Mouse (Mus musculus): ENCODE data around the gene Itpr1.

Itpr1 gene

DNA sequence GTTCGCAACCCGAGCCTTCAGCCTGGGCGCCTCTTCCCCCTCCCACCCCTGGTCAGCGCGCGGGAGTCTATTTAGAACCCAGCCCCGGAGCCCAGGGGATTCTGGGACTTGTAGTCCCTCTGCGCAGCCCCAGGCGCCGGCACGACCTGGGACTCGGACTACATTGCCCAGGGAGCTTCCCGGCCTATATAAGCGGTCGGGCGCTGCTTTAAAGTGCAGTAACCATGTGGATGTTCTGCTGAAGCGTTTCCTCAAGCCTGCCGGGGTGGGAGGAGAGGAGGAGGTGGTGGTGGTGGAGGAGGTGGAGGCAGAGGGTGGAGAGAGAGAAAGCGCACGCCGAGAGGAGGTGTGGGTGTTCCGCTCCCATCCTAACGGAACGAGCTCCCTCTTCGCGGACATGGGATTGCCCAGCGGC, at the start of gene Itpr1:
Gene Itpr1 (plus strand): TSS at position 216 of the 415 bp plus-strand sequence.
- DNase-seq (ENCODE audit: low spot score) = peak; percentile 96

DNA sequence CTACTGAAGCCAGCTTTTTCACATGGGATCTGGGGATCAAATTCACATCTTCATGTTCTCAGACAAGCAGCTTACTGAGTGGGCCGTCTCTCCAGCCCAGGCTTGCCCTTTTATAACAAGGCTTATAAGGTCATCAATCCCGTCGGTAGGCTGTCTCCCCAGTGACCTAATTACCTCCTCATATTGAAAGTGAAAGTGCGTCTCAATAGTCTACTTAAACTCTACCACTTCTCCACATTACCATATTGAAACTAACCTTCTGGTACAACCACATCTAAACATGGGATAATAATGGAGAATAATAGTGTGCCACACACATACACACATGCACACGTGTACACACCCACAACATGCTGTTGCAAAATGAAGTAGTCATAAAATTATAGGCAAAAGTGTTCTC, 48.0 kb upstream of the Itpr1 start:
- DNase-seq (ENCODE audit: low spot score) = no peak

DNA sequence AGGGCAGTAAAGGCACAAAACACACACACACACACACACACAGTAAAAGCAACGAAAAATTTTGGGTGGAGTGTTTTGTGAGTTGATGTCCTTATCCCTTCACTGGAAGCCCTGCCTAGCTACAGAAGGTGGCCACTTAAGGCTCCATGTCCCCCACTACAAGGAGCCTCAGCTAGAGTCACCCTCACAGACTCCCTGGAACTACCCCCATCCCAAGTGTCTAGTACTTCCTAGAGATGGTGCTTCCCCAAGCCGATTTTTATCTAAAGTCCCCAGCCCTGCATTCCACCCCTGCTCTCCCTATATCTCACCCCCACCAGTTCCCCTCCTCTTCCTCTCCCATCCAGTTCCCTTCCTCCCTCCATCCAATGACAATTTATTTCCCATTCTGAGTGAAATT, 47.3 kb upstream of the Itpr1 start:
- DNase-seq (ENCODE audit: low spot score) = no peak

DNA sequence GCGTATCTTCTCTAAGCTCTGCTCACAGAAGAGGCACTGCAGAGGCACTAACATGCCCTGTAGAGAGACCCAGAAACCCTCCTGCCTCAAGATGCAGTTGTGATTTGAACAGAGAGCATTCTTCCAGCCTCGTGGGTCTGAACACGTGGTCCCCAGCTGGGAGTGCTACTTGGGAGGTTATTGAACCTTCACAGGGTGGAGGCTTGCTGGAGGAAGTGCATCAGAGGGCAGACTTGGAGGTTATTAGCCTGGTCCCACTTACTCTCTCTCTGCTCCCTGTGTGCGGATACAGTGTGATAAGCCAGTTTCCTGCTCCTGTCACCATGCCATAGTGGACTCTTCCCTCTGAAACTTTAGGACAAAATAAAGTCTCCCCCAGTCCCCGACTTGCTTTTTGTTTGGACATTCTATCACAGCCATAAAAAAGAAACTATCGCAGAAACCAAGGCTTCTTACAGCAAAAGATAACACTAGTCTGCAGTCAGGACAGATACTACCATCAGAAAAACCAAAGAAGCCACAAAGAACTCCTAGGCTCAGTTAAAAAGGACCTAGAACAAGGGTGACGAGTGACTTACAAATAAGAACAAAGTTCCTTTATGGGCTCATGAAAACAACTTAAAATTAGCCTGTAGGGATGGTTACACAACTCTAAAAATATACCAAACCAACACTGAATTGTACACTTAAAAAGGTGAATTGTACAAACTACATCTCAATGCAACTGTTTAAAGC, 44.8 kb upstream of the Itpr1 start:
- DNase-seq (ENCODE audit: low spot score) = no peak

DNA sequence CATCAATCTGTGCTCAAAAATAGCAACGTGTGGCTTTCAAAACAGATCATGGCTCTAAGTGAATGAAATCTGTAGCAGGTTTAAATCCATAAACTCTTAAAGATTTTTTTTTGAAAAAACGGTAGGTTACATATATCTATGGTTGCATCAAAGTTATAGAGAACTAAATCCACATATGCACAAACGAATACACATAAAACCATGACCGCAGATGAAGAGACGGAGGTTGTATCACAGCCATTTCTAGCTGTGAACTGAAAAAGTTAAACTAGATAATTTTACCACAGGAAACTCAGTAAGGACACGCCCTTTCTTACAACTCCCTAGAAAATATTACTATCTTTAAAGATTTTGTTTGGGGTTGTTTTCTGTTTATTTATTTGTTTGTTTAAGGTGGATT, 44.2 kb upstream of the Itpr1 start:
- DNase-seq (ENCODE audit: low spot score) = no peak

DNA sequence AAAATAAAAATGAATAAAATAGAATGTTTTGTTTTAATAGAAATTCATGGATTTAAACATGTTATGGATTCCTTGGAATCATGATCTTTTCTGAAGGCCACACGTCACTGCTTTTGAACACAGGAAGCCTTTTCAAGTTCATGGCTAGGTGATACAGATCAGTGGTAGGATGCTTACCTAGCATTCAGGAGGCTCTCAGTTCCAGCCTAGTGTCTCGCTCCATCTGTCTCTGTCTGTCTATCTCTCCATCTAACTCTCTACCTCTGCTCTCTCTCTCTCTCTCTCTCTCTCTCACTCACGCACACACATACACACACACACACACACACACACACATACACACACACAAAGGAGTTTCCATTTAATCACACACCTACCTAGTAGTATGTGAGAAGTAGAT, 43.4 kb upstream of the Itpr1 start:
- DNase-seq (ENCODE audit: low spot score) = no peak

DNA sequence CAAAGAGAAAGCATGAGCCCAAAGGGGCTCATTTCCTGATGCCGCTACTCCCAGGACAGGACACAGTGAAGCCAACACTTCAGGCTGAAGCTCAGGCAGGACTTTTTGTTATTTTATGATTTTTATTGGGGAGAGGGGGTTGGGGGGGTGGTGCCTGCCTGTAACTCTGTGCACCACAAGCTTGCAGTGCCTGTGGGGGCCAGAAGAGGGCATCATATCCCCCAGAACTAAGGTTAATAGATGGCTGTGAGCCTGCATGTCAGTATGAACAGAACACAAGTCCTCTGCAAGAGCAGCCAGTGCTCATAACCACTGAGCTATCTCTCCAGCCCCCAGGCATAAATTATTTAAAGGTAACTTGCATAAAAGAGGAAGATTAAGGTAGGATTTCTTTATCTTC, 40.7 kb upstream of the Itpr1 start:
- no peak for DNase-seq (ENCODE audit: low spot score)

DNA sequence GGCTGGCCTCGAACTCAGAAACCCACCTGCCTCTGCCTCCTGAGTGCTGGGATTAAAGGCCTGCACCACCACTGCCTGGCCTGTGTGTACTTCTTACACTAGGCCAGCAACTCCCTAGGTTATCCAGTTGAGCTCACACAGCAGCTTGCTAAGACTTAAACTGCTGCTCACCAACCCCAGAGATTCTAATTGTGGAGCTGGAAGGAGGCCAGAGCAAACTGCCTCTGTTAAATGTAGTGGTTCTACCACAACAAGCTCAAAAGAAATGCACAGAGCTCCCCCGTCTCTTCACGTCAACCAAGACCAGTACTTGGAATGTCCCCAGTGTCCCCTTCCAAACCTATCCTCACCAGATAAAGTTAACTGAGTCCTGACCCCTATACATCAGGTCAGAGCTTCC, 38.7 kb upstream of the Itpr1 start:
- no peak for DNase-seq (ENCODE audit: low spot score)

DNA sequence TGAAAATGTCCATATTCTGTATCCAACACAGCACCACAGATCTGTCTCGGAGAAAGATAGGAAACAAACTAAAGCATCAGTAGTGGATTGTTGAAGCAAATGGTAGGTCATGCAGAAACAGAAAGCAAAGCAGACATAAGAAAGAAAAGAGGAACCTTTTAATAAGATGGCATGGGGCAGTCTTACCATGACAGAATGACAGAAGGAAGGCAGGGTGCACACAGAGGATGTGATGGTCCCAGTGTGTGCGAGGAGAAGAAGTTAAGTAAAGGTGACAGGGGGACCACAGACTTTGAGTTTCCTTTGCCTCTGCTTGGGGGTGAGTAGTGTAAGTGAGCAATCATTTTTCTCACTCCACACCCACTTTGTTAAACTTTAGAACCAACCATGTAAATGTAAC, 33.8 kb upstream of the Itpr1 start:
- no peak for DNase-seq (ENCODE audit: low spot score)

DNA sequence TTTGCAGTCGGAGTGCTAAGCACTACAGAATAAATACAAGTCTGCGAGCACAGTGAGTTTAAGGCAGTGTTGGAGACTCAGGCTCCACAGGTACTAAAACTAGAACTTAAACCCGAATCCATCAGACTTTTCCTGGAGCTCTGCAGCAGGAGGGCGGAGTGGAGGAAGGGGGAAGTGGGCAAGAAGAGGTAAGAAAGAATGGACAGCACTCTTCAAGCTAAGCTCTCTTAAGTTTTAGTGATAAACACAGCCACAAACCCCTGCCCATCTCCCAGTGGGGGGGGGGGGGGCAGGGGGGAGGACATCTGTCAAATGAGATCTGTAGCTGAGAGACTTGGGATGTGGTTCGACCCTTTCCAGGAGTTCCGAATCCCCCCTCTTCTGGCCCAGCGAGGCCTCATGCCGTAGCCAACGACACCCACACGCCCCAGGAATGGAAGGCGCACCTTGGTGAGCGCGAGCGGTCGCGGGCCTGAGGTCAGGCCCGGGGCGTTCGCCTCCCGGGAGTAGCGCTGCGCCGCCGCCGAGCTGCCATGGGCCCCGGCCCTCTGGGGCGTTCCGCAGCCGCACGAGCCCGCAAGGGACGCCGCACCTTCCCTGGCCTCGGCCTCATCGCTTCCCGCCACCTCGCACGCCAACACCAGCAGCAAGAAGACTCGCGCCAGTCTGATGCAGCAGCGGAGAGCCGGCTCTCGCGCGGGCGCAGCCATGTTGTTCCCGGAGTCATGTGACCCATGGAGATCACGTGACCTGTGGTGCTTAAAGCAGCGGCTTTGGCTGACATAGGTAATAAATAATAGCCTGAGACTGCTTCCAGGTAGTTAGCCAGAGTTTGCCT, 27.8 kb upstream of the Itpr1 start, which contains the start of gene Sumf1:
Gene Sumf1 (minus strand): TSS at position 736 of the 838 bp plus-strand sequence.
- peak; percentile 91 for DNase-seq (ENCODE audit: low spot score)

DNA sequence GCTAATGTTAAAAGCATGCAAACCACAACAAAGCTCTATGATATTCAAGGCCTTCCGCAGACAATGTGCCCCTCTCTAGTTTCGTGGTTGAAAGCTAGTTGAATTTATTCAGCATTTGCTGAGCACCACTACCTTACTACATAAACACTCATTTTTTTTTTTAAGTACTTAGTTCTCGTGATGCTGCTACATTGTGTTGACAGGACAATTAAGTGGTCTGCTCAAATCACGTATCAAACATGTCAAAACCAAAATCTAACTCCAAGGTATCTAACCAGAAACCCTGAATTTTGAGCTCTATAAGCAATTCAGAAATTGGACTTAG, 27.2 kb upstream of the Itpr1 start:
- no peak for DNase-seq (ENCODE audit: low spot score)

DNA sequence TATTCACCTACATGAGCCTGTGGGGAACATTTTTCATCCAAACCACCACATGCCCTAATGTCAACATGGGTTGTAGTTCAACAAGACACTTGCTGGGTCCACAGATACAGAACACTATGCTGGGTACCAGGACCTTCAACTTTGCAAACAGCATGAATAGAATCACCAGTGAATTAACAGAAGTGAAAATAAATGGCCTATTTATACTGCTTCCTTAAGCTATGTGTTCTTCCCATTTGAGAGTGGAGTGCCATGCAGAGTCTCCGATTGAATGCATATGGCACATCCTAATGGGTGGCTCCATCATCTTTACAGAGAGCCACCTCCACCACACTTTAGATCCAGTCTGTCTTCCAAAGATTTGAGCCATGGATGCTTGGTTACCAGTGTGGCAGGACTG, 22.2 kb upstream of the Itpr1 start:
- no peak for DNase-seq (ENCODE audit: low spot score)

DNA sequence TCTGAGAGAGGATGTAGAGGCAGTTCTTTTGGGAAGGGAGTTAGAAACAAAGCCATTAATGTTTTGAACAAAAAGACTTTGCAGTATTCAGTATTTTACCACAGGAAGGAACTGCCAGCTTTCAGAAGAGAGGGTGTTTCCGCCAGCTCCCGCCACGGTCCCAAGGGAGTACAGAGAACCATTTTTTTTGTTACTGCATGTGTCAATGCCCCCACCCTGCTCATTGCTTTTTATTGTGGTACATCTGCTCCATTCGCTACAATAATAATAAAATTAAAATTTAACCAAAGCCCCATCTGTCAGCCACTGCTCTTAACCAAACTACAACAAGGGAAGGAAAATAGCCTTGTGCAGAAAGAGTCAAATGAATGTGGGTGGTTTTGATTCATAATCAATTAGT, 20.3 kb upstream of the Itpr1 start:
- no peak for DNase-seq (ENCODE audit: low spot score)

DNA sequence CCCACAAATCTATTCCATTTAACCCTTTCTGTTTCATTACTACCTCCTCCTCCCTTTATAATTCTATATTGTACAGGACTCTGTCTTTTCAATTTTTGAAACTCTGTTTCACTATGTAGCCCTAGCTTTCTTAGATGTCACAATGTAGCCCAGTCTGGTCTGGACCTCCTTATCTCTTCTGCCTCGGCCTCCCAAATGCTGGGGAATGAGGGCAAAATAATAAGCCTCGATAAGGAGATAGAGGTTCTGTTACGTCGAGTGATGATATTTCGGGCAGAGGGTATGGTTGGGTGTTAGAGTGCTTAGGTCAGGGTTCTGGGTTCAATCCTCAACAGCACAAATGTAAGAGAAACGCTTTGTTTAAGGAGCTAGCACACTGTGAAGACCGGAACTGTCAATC, 16.2 kb upstream of the Itpr1 start:
- DNase-seq (ENCODE audit: low spot score) = no peak

DNA sequence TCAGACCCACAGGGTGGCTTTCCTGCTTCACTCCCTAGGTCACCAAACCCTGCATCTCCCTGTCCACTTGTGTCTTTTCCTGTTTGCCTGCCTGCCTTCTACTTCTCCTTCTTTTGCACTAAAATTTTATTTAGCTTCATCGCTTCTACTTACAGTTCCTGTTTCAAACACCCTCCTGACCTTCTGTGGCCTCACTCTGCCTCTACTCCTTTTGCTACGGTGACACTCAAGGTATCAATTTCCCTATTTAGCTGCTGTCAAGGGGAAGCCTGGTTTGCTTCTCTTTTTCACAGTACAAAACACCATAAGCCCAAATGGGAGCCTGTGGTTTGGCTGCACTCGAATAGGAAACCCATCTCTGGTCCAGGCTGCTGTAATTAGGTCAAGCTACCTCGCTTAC, 15.8 kb upstream of the Itpr1 start:
- no peak for DNase-seq (ENCODE audit: low spot score)

DNA sequence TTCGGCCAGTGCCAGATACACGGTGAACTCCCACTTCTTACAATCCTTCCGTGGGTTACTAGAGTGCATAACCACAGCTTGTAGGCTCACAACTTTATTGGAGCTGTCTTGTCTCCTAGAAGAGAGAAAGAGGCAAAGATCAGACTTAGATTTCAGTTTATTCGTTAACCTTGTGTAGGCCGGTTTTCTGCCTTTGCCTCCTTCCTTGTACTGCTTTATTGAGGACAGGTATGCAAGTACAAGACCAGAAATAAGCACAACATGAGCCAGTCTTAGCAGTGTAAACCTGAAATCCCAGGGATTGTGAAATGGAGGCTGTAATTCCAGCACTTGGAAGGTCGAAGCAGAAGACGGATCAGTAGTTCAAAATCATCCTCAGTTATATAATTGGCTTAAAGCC, 14.6 kb upstream of the Itpr1 start:
- no peak for DNase-seq (ENCODE audit: low spot score)

DNA sequence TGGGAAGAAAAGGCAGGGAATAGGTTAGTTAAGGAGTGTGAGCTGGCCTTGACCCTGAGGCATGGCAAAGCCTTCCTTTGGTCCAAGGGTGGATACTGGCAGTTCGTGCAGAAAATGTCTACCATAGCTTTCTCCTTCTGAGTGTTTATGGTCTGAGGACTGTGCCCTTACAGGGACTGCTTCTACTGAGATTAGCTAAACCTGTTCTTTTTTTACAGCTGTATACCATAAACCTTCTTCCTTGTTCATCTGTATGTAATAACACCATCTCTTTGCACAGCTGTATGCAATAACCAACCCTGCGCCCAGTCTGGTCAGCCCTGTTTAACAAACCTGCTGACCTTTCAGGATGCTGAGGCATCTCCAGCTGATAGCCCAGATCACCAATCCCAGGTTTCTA, 8.6 kb upstream of the Itpr1 start:
- no peak for DNase-seq (ENCODE audit: low spot score)

DNA sequence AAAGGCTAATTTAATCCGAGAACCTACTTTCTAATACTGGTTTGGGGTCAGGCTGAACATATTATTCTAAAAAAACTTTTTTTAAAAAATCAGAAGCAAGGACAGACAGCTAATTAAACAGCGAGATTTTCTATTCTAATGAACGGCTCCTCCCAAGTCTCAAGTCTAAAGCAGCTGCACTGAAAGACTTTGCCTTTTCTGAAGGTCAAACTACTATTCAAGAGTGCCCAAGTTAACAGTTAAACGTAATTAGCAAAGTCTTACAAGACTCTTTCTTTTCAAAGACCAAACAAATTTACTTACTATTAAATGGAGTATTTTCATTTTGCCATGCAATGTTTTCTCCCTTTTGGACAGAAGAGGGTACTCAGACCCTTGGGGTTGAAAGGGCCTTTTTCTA, 6.8 kb upstream of the Itpr1 start:
- DNase-seq (ENCODE audit: low spot score) = no peak

DNA sequence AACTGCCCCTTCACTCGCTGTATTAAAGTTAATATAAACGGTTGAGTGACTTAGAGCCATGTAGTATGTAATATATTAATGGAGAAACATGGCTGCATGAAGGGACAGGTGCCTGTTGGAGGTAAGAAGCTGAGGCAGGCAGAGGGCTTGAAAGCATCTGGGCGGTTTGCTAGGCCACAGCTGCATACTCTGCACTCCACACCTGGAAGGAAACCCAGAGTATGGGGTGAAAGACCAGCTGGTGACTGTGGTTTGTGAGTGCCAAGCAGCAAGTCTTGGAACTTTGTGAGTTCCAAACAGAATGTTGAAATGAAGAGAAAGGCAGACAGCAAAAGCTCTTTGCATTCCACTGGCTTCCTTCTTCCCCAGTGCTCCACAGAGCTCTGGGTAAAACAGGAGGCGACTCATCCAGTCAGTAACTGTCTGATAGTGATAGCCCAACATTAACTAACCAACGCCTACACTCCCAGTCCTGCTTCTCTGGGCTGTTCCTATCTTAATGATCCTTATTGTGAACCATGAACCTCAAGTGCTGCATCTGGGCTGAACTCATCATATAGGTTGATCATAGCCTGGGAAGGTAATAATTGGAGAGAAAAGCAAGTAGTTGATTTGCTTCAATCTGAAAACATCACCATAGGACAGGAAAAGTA, 5.9 kb upstream of the Itpr1 start:
- no peak for DNase-seq (ENCODE audit: low spot score)

DNA sequence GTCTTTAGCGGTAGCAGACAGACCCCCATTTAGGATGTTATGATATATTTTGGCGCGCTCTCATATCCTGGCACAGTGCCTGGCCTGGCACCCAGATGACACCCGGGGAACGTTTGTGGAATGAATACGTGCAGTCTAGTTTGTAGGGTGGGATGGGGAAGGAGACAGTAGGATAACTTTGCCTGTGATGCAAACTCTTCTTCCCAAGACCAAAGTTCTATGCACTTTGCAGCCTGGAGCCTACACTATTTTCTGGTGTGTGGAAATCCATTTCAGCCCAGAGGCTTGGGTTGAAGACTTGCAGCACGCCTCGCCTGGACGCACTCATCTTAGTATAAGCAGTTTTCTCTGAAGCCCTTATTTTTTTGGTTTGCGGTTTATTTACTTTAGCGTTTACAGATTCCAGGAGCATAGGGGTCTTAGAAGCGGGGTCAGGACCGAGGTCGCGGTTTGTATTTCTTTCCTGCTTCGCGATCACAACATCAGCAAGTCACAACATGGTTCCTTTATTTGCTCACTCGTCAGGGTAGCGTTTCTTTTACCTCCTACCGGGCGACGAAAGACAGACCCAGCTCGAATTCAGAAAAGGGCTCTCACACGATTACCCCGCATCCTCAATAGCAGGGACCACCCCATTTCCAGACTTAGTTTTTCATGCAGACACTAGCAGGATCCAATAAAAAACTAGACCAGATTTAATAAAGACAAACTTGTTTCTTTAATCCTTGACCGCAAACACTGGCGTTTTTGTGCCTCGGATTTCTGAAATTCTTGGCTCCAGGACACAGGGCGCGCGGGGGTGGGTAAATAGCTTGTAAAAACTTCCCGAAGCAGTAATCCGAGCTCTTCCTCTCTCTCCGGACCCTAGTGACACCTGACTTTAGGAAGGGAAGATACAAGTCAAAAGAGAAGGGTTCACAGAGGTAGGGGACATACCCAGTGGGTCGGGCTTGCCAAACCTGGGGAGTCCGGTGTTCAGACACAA, 708 bp upstream of the Itpr1 start:
- DNase-seq (ENCODE audit: low spot score) = no peak

DNA sequence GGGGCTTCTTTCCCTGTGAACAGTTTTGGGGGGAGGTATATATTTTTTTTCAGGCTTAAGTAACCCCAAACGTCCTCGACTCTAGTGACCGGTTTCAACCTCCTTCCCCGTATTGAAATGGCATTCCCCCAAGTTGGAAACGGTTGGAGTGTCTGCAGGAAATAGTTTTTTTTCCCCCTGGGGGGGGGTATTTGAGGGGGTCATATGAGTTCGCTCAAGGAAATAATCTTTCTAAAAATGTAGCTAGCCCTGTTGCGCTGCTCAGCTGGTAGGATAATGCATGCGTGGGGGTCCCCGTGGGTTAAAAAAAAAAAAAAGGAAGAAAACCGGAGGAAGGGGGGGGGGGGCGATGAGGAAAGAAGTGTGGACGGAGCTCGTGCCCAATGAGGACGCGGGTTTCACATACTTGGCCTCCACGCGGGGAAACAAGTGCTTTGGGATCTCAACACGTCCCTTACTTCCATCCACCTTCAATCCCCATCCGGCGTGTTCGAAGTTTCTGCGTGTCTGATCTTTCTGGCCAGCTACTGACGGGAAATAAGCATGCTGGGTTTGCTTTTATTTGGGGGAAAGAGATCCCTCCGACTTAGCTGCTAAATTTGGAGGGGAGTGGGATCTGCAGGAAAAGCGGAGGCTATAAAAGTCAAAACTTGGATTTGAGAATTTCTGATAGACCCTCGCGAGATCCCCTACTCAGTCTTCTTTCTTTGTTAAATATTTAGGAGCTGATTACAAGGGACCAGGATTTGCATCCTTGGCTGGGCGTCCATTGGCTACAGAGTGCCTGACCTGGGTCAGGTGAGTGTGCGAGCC, 791 bp downstream of the Itpr1 start:
- DNase-seq (ENCODE audit: low spot score) = peak; percentile 19

Measured in testis, postnatal 14 days (tissue).